Mouse (Mus musculus): ENCODE measurements around the gene Asb10.
A peak's percentile ranks its signal among the peaks of the same experiment; 100 is the strongest.

Asb10 gene

GRCm38 (mm10) chr5:24486738-24487137 lies 54.0 kb downstream of the Asb10 start:
- DNase-seq: no peak

GRCm38 (mm10) chr5:24486097-24486496 lies 54.7 kb downstream of the Asb10 start:
- peak; percentile 92 for DNase-seq

- no peak for DNase-seq
These were observed 55.8 kb downstream of the Asb10 start for GRCm38 (mm10) chr5:24484963-24485362.

GRCm38 (mm10) chr5:24483326-24483725 lies 57.5 kb downstream of the Asb10 start:
- peak; percentile 71 for DNase-seq
